Mouse (Mus musculus): Measurements from ENCODE around the gene Shc3. TPM values are rescaled to one million over a fixed set of nuclear protein-coding genes. Genes with fewer than 3 reads are reported as not detected.

Gene Shc3
- total RNA-seq (2021) (1 to 10 TPM in 1 of 2 experiments, under 1 TPM in 1; 0.91 to 2.1 TPM), polyA plus RNA-seq (2012; rRNA removed) (0.80 and 1.2 TPM in 2 replicates)
- long read RNA-seq = 0 reads

GRCm38 (mm10) chr13:51568911-51569684 is at the start of gene Shc3:
Shc3 (minus strand) TSS chr13:51569419.
- H3K27me3 ChIP-seq (ENCODE audit: control insufficient read depth, insufficient read depth, low read length) = peaks cover 12% of the 10 kb centered on the region; the same call in 1 of the 2 replicates
- TF ChIP-seq POLR2A (IDR thresholded peaks at IDR 0.05; ENCODE audit: insufficient read depth, low read depth, low read length) = no peak
- no peak for TF ChIP-seq CTCF (IDR thresholded peaks at IDR 0.05)
- no peak for TF ChIP-seq EP300 (IDR thresholded peaks at IDR 0.05; ENCODE audit: insufficient read depth, low read depth, low read length)
- intact Hi-C loops (cut with DNase I) = no loop called here

GRCm38 (mm10) chr13:51618602-51619001 is 49.4 kb upstream of the Shc3 start:
- H3K4me1 ChIP-seq (ENCODE audit: control insufficient read depth, insufficient read depth, low read length) = no peaks in the 10 kb centered on the region; the same call in 1 of the 2 replicates
- H3K4me3 ChIP-seq = no peak overlapping the region
- no peaks in the 10 kb centered on the region for H3K79me2 ChIP-seq (replicated peaks; ENCODE audit: control insufficient read depth, insufficient read depth, low read length)
- no peak overlapping the region for H3K9ac ChIP-seq (ENCODE audit: low read depth, low read length)
- 17% methylated on average over 7 of the region's 9 CpGs for WGBS
- 0 out of 2 replicates have a peak, but pooled peaks cover 2% of the 10 kb centered on the region for H3K27me3 ChIP-seq (ENCODE audit: control insufficient read depth, insufficient read depth, low read length)
- no peak for DNase-seq
- H3K27ac ChIP-seq = no peak overlapping the region
- H3K36me3 ChIP-seq (ENCODE audit: control insufficient read depth, insufficient read depth, low read length) = no peaks in the 10 kb centered on the region
- intact Hi-C loops (cut with DNase I) = loop anchor here (5.0 to 10.0 kb wide), 3 partner anchors 56 to 426 kb away; no protein-coding TSS in a partner anchor
- TF ChIP-seq EP300 (IDR thresholded peaks at IDR 0.05; ENCODE audit: insufficient read depth, low read depth, low read length) (no peak), POLR2A (IDR thresholded peaks at IDR 0.05; ENCODE audit: insufficient read depth, low read depth, low read length) (no peak), CTCF (IDR thresholded peaks at IDR 0.05) (no peak)

More at GRCm38 (mm10) chr13:51568911-51569684, at the start of gene Shc3:
- H3K9ac ChIP-seq (ENCODE audit: low read depth, low read length) = peak within 1 kb of the TSS; percentile 31; the same call in 1 of the 2 replicates
- peak within 1 kb of the TSS; percentile 49 for H3K4me3 ChIP-seq
- DNase-seq = peak; percentile 60 to 71
- WGBS = 1% methylated on average over 36 of the region's 36 CpGs
- no peaks in the 10 kb centered on the region for H3K36me3 ChIP-seq (ENCODE audit: control insufficient read depth, insufficient read depth, low read length)
- H3K27ac ChIP-seq = peak within 1 kb of the TSS; percentile 46
- H3K4me1 ChIP-seq (ENCODE audit: control insufficient read depth, insufficient read depth, low read length) = peaks cover 2% of the 10 kb centered on the region; the same call in 1 of the 2 replicates
- H3K79me2 ChIP-seq (replicated peaks; ENCODE audit: control insufficient read depth, insufficient read depth, low read length) = no peaks in the 10 kb centered on the region

GRCm38 (mm10) chr13:51617861-51618260 is 48.6 kb upstream of the Shc3 start:
- Histone ChIP-seq H3K79me2 (replicated peaks; ENCODE audit: control insufficient read depth, insufficient read depth, low read length) (no peaks in the 10 kb centered on the region), H3K36me3 (ENCODE audit: control insufficient read depth, insufficient read depth, low read length) (no peaks in the 10 kb centered on the region), H3K27ac (no peak overlapping the region), H3K4me3 (no peak overlapping the region), H3K9ac (ENCODE audit: low read depth, low read length) (no peak overlapping the region), H3K27me3 (ENCODE audit: control insufficient read depth, insufficient read depth, low read length) (0 out of 2 replicates have a peak, but pooled peaks cover 2% of the 10 kb centered on the region), H3K4me1 (ENCODE audit: control insufficient read depth, insufficient read depth, low read length) (no peaks in the 10 kb centered on the region; the same call in 1 of the 2 replicates)
- WGBS = 17% methylated on average over 6 of the region's 6 CpGs
- intact Hi-C loops (cut with DNase I) = loop anchor here (2.0 to 10.0 kb wide), 4 partner anchors 56 to 669 kb away; no protein-coding TSS in a partner anchor
- peak; percentile 22 to 63 for DNase-seq
- no peak for TF ChIP-seq POLR2A (IDR thresholded peaks at IDR 0.05; ENCODE audit: insufficient read depth, low read depth, low read length)
- TF ChIP-seq EP300 (IDR thresholded peaks at IDR 0.05; ENCODE audit: insufficient read depth, low read depth, low read length) = no peak
- TF ChIP-seq CTCF (IDR thresholded peaks at IDR 0.05) = no peak; the same call in 1 of the 2 replicates

GRCm38 (mm10) chr13:51617306-51617705 is 48.1 kb upstream of the Shc3 start:
- Histone ChIP-seq H3K36me3 (ENCODE audit: control insufficient read depth, insufficient read depth, low read length) (no peaks in the 10 kb centered on the region), H3K27ac (no peak overlapping the region), H3K79me2 (replicated peaks; ENCODE audit: control insufficient read depth, insufficient read depth, low read length) (no peaks in the 10 kb centered on the region), H3K4me3 (no peak overlapping the region), H3K4me1 (ENCODE audit: control insufficient read depth, insufficient read depth, low read length) (no peaks in the 10 kb centered on the region; the same call in 1 of the 2 replicates), H3K9ac (ENCODE audit: low read depth, low read length) (no peak overlapping the region), H3K27me3 (ENCODE audit: control insufficient read depth, insufficient read depth, low read length) (0 out of 2 replicates have a peak, but pooled peaks cover 2% of the 10 kb centered on the region)
- TF ChIP-seq EP300 (IDR thresholded peaks at IDR 0.05; ENCODE audit: insufficient read depth, low read depth, low read length) (no peak), CTCF (IDR thresholded peaks at IDR 0.05) (no peak), POLR2A (IDR thresholded peaks at IDR 0.05; ENCODE audit: insufficient read depth, low read depth, low read length) (no peak)
- intact Hi-C loops (cut with DNase I) = loop anchor here (2.0 to 10.0 kb wide), 4 partner anchors 55 to 669 kb away; no protein-coding TSS in a partner anchor
- DNase-seq = no peak
- 49% methylated on average over 1 of the region's 1 CpGs for WGBS

GRCm38 (mm10) chr13:51616417-51617044 is 47.3 kb upstream of the Shc3 start:
- Histone ChIP-seq H3K27me3 (ENCODE audit: control insufficient read depth, insufficient read depth, low read length) (0 out of 2 replicates have a peak, but pooled peaks cover 2% of the 10 kb centered on the region), H3K4me3 (no peak overlapping the region), H3K27ac (no peak overlapping the region), H3K36me3 (ENCODE audit: control insufficient read depth, insufficient read depth, low read length) (no peaks in the 10 kb centered on the region), H3K79me2 (replicated peaks; ENCODE audit: control insufficient read depth, insufficient read depth, low read length) (no peaks in the 10 kb centered on the region), H3K4me1 (ENCODE audit: control insufficient read depth, insufficient read depth, low read length) (no peaks in the 10 kb centered on the region; the same call in 1 of the 2 replicates), H3K9ac (ENCODE audit: low read depth, low read length) (no peak overlapping the region)
- no peak for TF ChIP-seq POLR2A (IDR thresholded peaks at IDR 0.05; ENCODE audit: insufficient read depth, low read depth, low read length)
- TF ChIP-seq CTCF (IDR thresholded peaks at IDR 0.05) = no peak
- no peak for TF ChIP-seq EP300 (IDR thresholded peaks at IDR 0.05; ENCODE audit: insufficient read depth, low read depth, low read length)
- 32% methylated on average over 12 of the region's 12 CpGs for WGBS
- intact Hi-C loops (cut with DNase I) = loop anchor here (2.0 to 10.0 kb wide), 4 partner anchors 54 to 668 kb away; no protein-coding TSS in a partner anchor
- DNase-seq = no peak
